Mouse (Mus musculus) spleen, adult 2 months (tissue): ENCODE data around the gene Rgn.

ENCODE experiments used
- CTCF ChIP-seq: fragments of 200-500 bp; IDR thresholded peaks from 2 replicates; pipeline ENCODE4 v1.5.1; 2011; ENCODE audit warnings: mild to moderate bottlenecking, inconsistent platforms; ENCODE audit not compliant: insufficient read depth, insufficient read length, insufficient replicate concordance; ENCODE audit errors: extremely low read depth
- POLR2A ChIP-seq: fragments of 200-500 bp; IDR thresholded peaks from 2 replicates; pipeline ENCODE4 v1.6.1; 2011; ENCODE audit warnings: low read depth, low read length, inconsistent platforms

GRCm38 (mm10) chrX:20548880-20549440 lies 627 bp upstream of the Rgn start:
- TF ChIP-seq CTCF, result no peak
- TF ChIP-seq POLR2A, result no peak
